Mouse (Mus musculus) CH12.LX (cell line): ENCODE measurements around the gene Inhbe. TPM values are rescaled to one million over a fixed set of nuclear protein-coding genes. Genes with fewer than 3 reads are reported as not detected.

Source experiments
- DNase-seq: peaks from one replicate; pipeline ENCODE4 v3.0.0-alpha.2; 2013; ENCODE audit errors: extremely low read depth
- H3K27ac ChIP-seq: 2 replicates; pipeline ENCODE4 v1.5.1; 2012; ENCODE audit warnings: low read depth, mild to moderate bottlenecking, control low read depth, moderate library complexity; ENCODE audit not compliant: insufficient read depth
- H3K27me3 ChIP-seq: replicated peaks from 2 replicates; pipeline ENCODE3; 2012; ENCODE audit warnings: inconsistent platforms
- H3K36me3 ChIP-seq, 2 experiments: replicated peaks in 1 of 2; 2 replicates each; pipeline versions ENCODE3 to v1.6.1; 2012; ENCODE audit warnings: inconsistent platforms in 1 of 2, low read length in 1 of 2, mild to moderate bottlenecking in 1 of 2, mixed read lengths in 1 of 2, moderate library complexity in 1 of 2; ENCODE audit not compliant: control insufficient read depth in 1 of 2, insufficient read depth in 1 of 2
- H3K4me1 ChIP-seq, 2 experiments: 2 replicates each; pipeline ENCODE4 v1.6.1; 2012; ENCODE audit warnings: inconsistent platforms in 1 of 2, moderate library complexity in 1 of 2; ENCODE audit not compliant: insufficient read depth in 2 of 2, control insufficient read depth in 1 of 2
- H3K4me2 ChIP-seq: 2 replicates; pipeline ENCODE4 v1.6.1; 2012; ENCODE audit warnings: low read depth, mild to moderate bottlenecking, control low read depth; ENCODE audit not compliant: poor library complexity, insufficient read depth, severe bottlenecking
- H3K4me3 ChIP-seq, 3 experiments: fragments of 150-350 bp in 1 of 3; sonication (generic) in 1 of 3; replicated peaks in 1 of 3; 2 replicates each; pipeline versions ENCODE3 to v1.5.1; 2011 to 2012; ENCODE audit warnings: low read depth in 2 of 3, low read length in 2 of 3, mild to moderate bottlenecking in 2 of 3, moderate library complexity in 2 of 3, control low read depth in 1 of 3, improper control_type of control experiment in 1 of 3, inconsistent platforms in 1 of 3, mixed read lengths in 1 of 3; ENCODE audit not compliant: poor library complexity in 1 of 3
- H3K79me2 ChIP-seq: replicated peaks from 2 replicates; pipeline ENCODE4 v1.6.1; 2012; ENCODE audit warnings: mild to moderate bottlenecking, moderate library complexity; ENCODE audit not compliant: control insufficient read depth, poor library complexity, insufficient read depth, severe bottlenecking; ENCODE audit errors: extremely low read depth
- H3K9ac ChIP-seq: 2 replicates; pipeline ENCODE4 v1.6.1; 2012; ENCODE audit warnings: low read depth, mild to moderate bottlenecking, control low read depth, moderate library complexity; ENCODE audit not compliant: insufficient read depth
- H3K9me3 ChIP-seq: replicated peaks from 2 replicates; pipeline ENCODE3; 2012; ENCODE audit warnings: low read length, inconsistent platforms, mixed read lengths
- BHLHE40 ChIP-seq: IDR thresholded peaks from 2 replicates; pipeline ENCODE4 v1.6.1; 2011; ENCODE audit warnings: mild to moderate bottlenecking, low read depth, low read length, improper control_type of control experiment
- CHD1 ChIP-seq: IDR thresholded peaks from 2 replicates; pipeline ENCODE4 v1.6.1; 2012; ENCODE audit warnings: low read depth, low read length, improper control_type of control experiment, inconsistent platforms
- CHD2 ChIP-seq: IDR thresholded peaks from 2 replicates; pipeline ENCODE4 v1.6.1; 2011; ENCODE audit warnings: low read length, improper control_type of control experiment
- CTCF ChIP-seq, 2 experiments: IDR thresholded peaks in 1 of 2; conservative IDR thresholded peaks in 1 of 2; 2 replicates each; pipeline ENCODE4 v1.5.1; 2011 to 2012; ENCODE audit warnings: low read depth in 2 of 2, low read length in 2 of 2, improper control_type of control experiment in 1 of 2, inconsistent platforms in 1 of 2, mild to moderate bottlenecking in 1 of 2, moderate library complexity in 1 of 2
- E2F4 ChIP-seq: IDR thresholded peaks from 2 replicates; pipeline ENCODE4 v1.6.1; 2011; ENCODE audit warnings: low read depth, low read length, improper control_type of control experiment; ENCODE audit not compliant: insufficient replicate concordance
- ELF1 ChIP-seq: IDR thresholded peaks from 2 replicates; pipeline ENCODE4 v1.6.1; 2014; ENCODE audit warnings: low read depth, mild to moderate bottlenecking, inconsistent platforms, low read length, improper control_type of control experiment
- EP300 ChIP-seq: IDR thresholded peaks from 2 replicates; pipeline ENCODE4 v1.6.1; 2011; ENCODE audit warnings: low read length, improper control_type of control experiment
- ETS1 ChIP-seq: conservative IDR thresholded peaks from 2 replicates; pipeline ENCODE4 v1.6.1; 2012; ENCODE audit warnings: low read depth, mild to moderate bottlenecking, inconsistent platforms, low read length, improper control_type of control experiment, moderate library complexity
- GABPA ChIP-seq: IDR thresholded peaks from 2 replicates; pipeline ENCODE4 v1.6.1; 2012; ENCODE audit warnings: low read depth, low read length, improper control_type of control experiment, inconsistent platforms; ENCODE audit not compliant: insufficient replicate concordance
- HCFC1 ChIP-seq: IDR thresholded peaks from 2 replicates; pipeline ENCODE4 v1.6.1; 2012; ENCODE audit warnings: low read depth, mild to moderate bottlenecking, inconsistent platforms, low read length, improper control_type of control experiment
- IRF4 ChIP-seq: IDR thresholded peaks from 2 replicates; pipeline ENCODE4 v1.6.1; 2014; ENCODE audit warnings: low read depth, mild to moderate bottlenecking, inconsistent platforms, low read length, improper control_type of control experiment
- JUN ChIP-seq: IDR thresholded peaks from 2 replicates; pipeline ENCODE4 v1.6.1; 2011; ENCODE audit warnings: low read depth, mild to moderate bottlenecking, low read length, improper control_type of control experiment, moderate library complexity; ENCODE audit not compliant: insufficient read depth
- JUND ChIP-seq: conservative IDR thresholded peaks from 2 replicates; pipeline ENCODE4 v1.6.1; 2011; ENCODE audit warnings: low read depth, low read length, improper control_type of control experiment
- KAT2A ChIP-seq: IDR thresholded peaks from 2 replicates; pipeline ENCODE4 v1.6.1; 2012; ENCODE audit warnings: low read length, improper control_type of control experiment, inconsistent platforms; ENCODE audit not compliant: insufficient replicate concordance
- MAFK ChIP-seq: IDR thresholded peaks from 2 replicates; pipeline ENCODE4 v1.6.1; 2011; ENCODE audit warnings: low read length, improper control_type of control experiment; ENCODE audit not compliant: insufficient replicate concordance
- MAX ChIP-seq: IDR thresholded peaks from 2 replicates; pipeline ENCODE4 v1.6.1; 2011; ENCODE audit warnings: low read length, improper control_type of control experiment
- MAZ ChIP-seq: IDR thresholded peaks from 2 replicates; pipeline ENCODE4 v1.6.1; 2012; ENCODE audit warnings: low read depth, mild to moderate bottlenecking, inconsistent platforms, low read length, improper control_type of control experiment, moderate library complexity
- MEF2A ChIP-seq: IDR thresholded peaks from 2 replicates; pipeline ENCODE4 v1.6.1; 2014; ENCODE audit warnings: low read depth, mild to moderate bottlenecking, inconsistent platforms, low read length, improper control_type of control experiment, borderline replicate concordance
- MXI1 ChIP-seq: IDR thresholded peaks from 2 replicates; pipeline ENCODE4 v1.6.1; 2011; ENCODE audit warnings: mild to moderate bottlenecking, low read depth, low read length, improper control_type of control experiment
- MYC ChIP-seq: IDR thresholded peaks from 2 replicates; pipeline ENCODE4 v1.6.1; 2011; ENCODE audit warnings: low read depth, mild to moderate bottlenecking, improper control_type of control experiment, low read length
- NELFE ChIP-seq: IDR thresholded peaks from 2 replicates; pipeline ENCODE4 v1.6.1; 2011; ENCODE audit warnings: low read depth, low read length, improper control_type of control experiment
- NRF1 ChIP-seq: IDR thresholded peaks from 2 replicates; pipeline ENCODE4 v1.6.1; 2014; ENCODE audit warnings: low read depth, mild to moderate bottlenecking, inconsistent platforms, low read length, improper control_type of control experiment, moderate library complexity
- PAX5 ChIP-seq: IDR thresholded peaks from 2 replicates; pipeline ENCODE4 v1.6.1; 2012; ENCODE audit warnings: low read length, inconsistent platforms, mixed read lengths
- POLR2A ChIP-seq: IDR thresholded peaks from 2 replicates; pipeline ENCODE4 v1.6.1; 2011; ENCODE audit warnings: low read depth, mild to moderate bottlenecking, improper control_type of control experiment, low read length
- POLR2AphosphoS2 ChIP-seq: IDR thresholded peaks from 2 replicates; pipeline ENCODE4 v1.6.1; 2011; ENCODE audit warnings: low read depth, low read length, improper control_type of control experiment
- RAD21 ChIP-seq: IDR thresholded peaks from 2 replicates; pipeline ENCODE4 v1.6.1; 2011; ENCODE audit warnings: low read depth, mild to moderate bottlenecking, low read length, improper control_type of control experiment, moderate library complexity
- RCOR1 ChIP-seq: conservative IDR thresholded peaks from 2 replicates; pipeline ENCODE4 v1.6.1; 2012; ENCODE audit warnings: low read depth, mild to moderate bottlenecking, inconsistent platforms, low read length, improper control_type of control experiment
- SIN3A ChIP-seq: IDR thresholded peaks from 2 replicates; pipeline ENCODE4 v1.6.1; 2012; ENCODE audit warnings: low read length, improper control_type of control experiment, inconsistent platforms
- SMC3 ChIP-seq: IDR thresholded peaks from 2 replicates; pipeline ENCODE4 v1.6.1; 2011; ENCODE audit warnings: low read depth, low read length, improper control_type of control experiment
- TBP ChIP-seq: conservative IDR thresholded peaks from 2 replicates; pipeline ENCODE4 v1.6.1; 2011; ENCODE audit warnings: low read depth, low read length, improper control_type of control experiment
- TCF12 ChIP-seq: IDR thresholded peaks from 2 replicates; pipeline ENCODE4 v1.6.1; 2014; ENCODE audit warnings: low read depth, mild to moderate bottlenecking, inconsistent platforms, low read length, improper control_type of control experiment
- UBTF ChIP-seq: IDR thresholded peaks from 2 replicates; pipeline ENCODE4 v1.6.1; 2012; ENCODE audit warnings: low read depth, mild to moderate bottlenecking, inconsistent platforms, low read length, improper control_type of control experiment, moderate library complexity
- USF1 ChIP-seq: IDR thresholded peaks from 2 replicates; pipeline ENCODE4 v1.6.1; 2014; ENCODE audit warnings: low read depth, mild to moderate bottlenecking, inconsistent platforms, low read length, improper control_type of control experiment
- USF2 ChIP-seq: conservative IDR thresholded peaks from 2 replicates; pipeline ENCODE4 v1.6.1; 2011; ENCODE audit warnings: low read depth, low read length, improper control_type of control experiment
- ZC3H11A ChIP-seq: IDR thresholded peaks from 2 replicates; pipeline ENCODE4 v1.6.1; 2012; ENCODE audit warnings: low read depth, mild to moderate bottlenecking, inconsistent platforms, low read length, improper control_type of control experiment
- ZKSCAN1 ChIP-seq: IDR thresholded peaks from 2 replicates; pipeline ENCODE4 v1.6.1; 2012; ENCODE audit warnings: low read depth, inconsistent platforms, low read length, improper control_type of control experiment, borderline replicate concordance
- ZMIZ1 ChIP-seq: IDR thresholded peaks from 2 replicates; pipeline ENCODE4 v1.6.1; 2012; ENCODE audit warnings: low read depth, mild to moderate bottlenecking, inconsistent platforms, low read length, improper control_type of control experiment
- ZNF384 ChIP-seq: IDR thresholded peaks from 2 replicates; pipeline ENCODE4 v1.6.1; 2012; ENCODE audit warnings: low read depth, low read length, improper control_type of control experiment, inconsistent platforms
- dilution Hi-C: fragments of 300-500 bp; cut with MboI; formaldehyde crosslinking; loops from 2 replicates; pipeline ENCODE4 v1.14.3; 2020; ENCODE audit warnings: low sequenced_read_pairs; ENCODE audit not compliant: extremely low pct_unique_long_range_greater_than_20kb, extremely low pct_ligation_motif_present
- in situ Hi-C: fragments of 300-500 bp; cut with MboI; formaldehyde crosslinking; loops from 3 replicates; pipeline ENCODE4 v1.14.3; 2019; ENCODE audit warnings: low sequenced_read_pairs, low pct_ligation_motif_present, low pct_unique_long_range_greater_than_20kb, mixed read lengths
- polyA plus RNA-seq: library from polyadenylated mRNA; unstranded; fragments of >175 nt; gene quantifications from 2 replicates; pipeline ENCODE4 v1.2.1, GENCODE M21; 2012; ENCODE audit warnings: low read depth; ENCODE audit not compliant: insufficient read length
- total RNA-seq, 2 experiments: library from RNA; depleted of rRNA; stranded (reverse); fragments of 300-350 nt in 1 of 2; fragments of >200 nt in 1 of 2; gene quantifications; 2 replicates each; pipeline ENCODE4 v1.2.3; 2012 to 2014

Gene Inhbe
- total and polyA plus RNA-seq, 3 experiments, result 0.83 to 2.6 (median 0.89) TPM

GRCm38 (mm10) chr10:127323131-127323855 is 30.9 kb downstream of the Inhbe start:
- H3K4me1 ChIP-seq, result peaks cover 5 to 36% of the 10 kb centered on the region in 2 experiments

GRCm38 (mm10) chr10:127322669-127323068 is 31.5 kb downstream of the Inhbe start:
- peaks cover 18 to 24% of the 10 kb centered on the region in 2 experiments for H3K36me3 ChIP-seq
- no peaks in the 10 kb centered on the region for H3K79me2 ChIP-seq
- 0 out of 2 replicates have a peak overlapping the region, but pooled peaks have one; percentile 97 for H3K4me2 ChIP-seq
- TF ChIP-seq TBP (no peak), NRF1 (no peak), SIN3A (no peak), EP300 (no peak), POLR2A (no peak), GABPA (no peak), UBTF (no peak), MAZ (no peak), KAT2A (no peak), MYC (no peak), ZC3H11A (no peak), USF1 (no peak), POLR2AphosphoS2 (no peak), PAX5 (no peak), JUN (no peak), TCF12 (no peak), MXI1 (no peak)
- no peaks in the 10 kb centered on the region for H3K9me3 ChIP-seq
- peaks cover 5 to 36% of the 10 kb centered on the region in 2 experiments for H3K4me1 ChIP-seq
- in situ Hi-C loops, result no loop called here
- H3K27ac ChIP-seq, result no peak overlapping the region
- no peak for DNase-seq
- peak overlapping the region in 2 of 3 experiments; percentile 58 to 75 for H3K4me3 ChIP-seq
- dilution Hi-C loops, result no loop called here
- H3K27me3 ChIP-seq, result no peaks in the 10 kb centered on the region
- peak overlapping the region; percentile 87; the same call in 1 of the 2 replicates for H3K9ac ChIP-seq

More at GRCm38 (mm10) chr10:127323131-127323855, 30.9 kb downstream of the Inhbe start:
- DNase-seq, result peak; percentile 72
- H3K27ac ChIP-seq, result no peak overlapping the region
- H3K36me3 ChIP-seq, result peaks cover 20 to 30% of the 10 kb centered on the region in 2 experiments
- H3K27me3 ChIP-seq, result no peaks in the 10 kb centered on the region
- in situ Hi-C loops, result no loop called here
- peak overlapping the region; percentile 87 for H3K9ac ChIP-seq
- no peak for TF ChIP-seq ZKSCAN1
- no peak for TF ChIP-seq NELFE
- TF ChIP-seq RCOR1, result no peak
- no peak for TF ChIP-seq CTCF (conservative IDR thresholded peaks at IDR 0.05 in 1 of 2, IDR thresholded peaks at IDR 0.05 in 1 of 2; ENCODE audit: low read depth in 2 of 2, low read length in 2 of 2)
- no peak for TF ChIP-seq MAFK
- no peak for TF ChIP-seq RAD21
- no peak for TF ChIP-seq GABPA
- TF ChIP-seq PAX5, result no peak
- TF ChIP-seq ZNF384, result peak; percentile 87
- TF ChIP-seq MAZ, result peak; percentile 85
- no peak for TF ChIP-seq BHLHE40
- peak; percentile 41; the same call in 1 of the 2 replicates for TF ChIP-seq SIN3A
- TF ChIP-seq POLR2A, result peak; percentile 57
- no peak for TF ChIP-seq JUND
- no peak for TF ChIP-seq USF1
- TF ChIP-seq TCF12, result 0 out of 2 replicates have a peak, but pooled peaks have one; percentile 33
- no peak for TF ChIP-seq KAT2A
- no peak for TF ChIP-seq ZC3H11A
- no peak for TF ChIP-seq ZMIZ1
- TF ChIP-seq CHD1, result 0 out of 2 replicates have a peak, but pooled peaks have one; percentile 6
- no peak for TF ChIP-seq IRF4
- TF ChIP-seq ELF1, result peak; percentile 71
- TF ChIP-seq NRF1, result no peak
- TF ChIP-seq MXI1, result no peak
- TF ChIP-seq MAX, result no peak
- TF ChIP-seq MYC, result no peak
- no peak for TF ChIP-seq SMC3
- TF ChIP-seq TBP, result no peak
- TF ChIP-seq POLR2AphosphoS2, result no peak
- TF ChIP-seq USF2, result no peak
- no peak for TF ChIP-seq E2F4
- no peak for TF ChIP-seq JUN
- TF ChIP-seq EP300, result no peak
- TF ChIP-seq HCFC1, result peak; percentile 44; the same call in 1 of the 2 replicates
- no peak for TF ChIP-seq MEF2A
- no peak for TF ChIP-seq ETS1
- TF ChIP-seq CHD2, result peak; percentile 57
- TF ChIP-seq UBTF, result no peak
- H3K4me3 ChIP-seq, result peak overlapping the region; percentile 58 to 81 (median 75)
- dilution Hi-C loops, result no loop called here
- no peaks in the 10 kb centered on the region for H3K9me3 ChIP-seq
- no peaks in the 10 kb centered on the region for H3K79me2 ChIP-seq
- peak overlapping the region; percentile 97 for H3K4me2 ChIP-seq
